In the genomic region with DNA sequence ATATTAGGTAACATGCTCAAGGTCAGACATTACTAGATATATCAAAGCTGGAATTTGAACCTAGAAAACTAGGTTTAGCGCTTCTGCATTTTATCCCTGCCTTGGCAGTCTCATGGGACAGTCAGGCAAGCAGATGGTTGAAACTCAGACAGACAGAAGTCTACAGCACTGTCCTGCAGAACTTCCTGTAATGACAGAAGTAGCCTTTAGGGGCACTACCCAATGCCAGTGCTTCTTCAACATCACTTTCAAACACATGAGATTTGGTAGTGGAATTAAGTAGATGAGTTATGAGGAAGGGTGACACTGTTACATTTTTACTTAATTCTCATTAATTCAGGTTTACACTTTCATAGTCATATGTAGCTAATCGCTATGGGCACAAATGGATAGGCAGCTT, we compare ENCODE assay signal across 19 mouse cellular contexts.
DNase-seq lines count a peak whose midpoint lies in the region; TF ChIP-seq lines count a peak whose summit lies in the region.
"Had no signal": no experiment of that assay in that cellular context is flagged by ENCODE, and none has a peak within 500 bp of the region (broad histone marks: within the 10 kb centered on the region; RNA-seq: fewer than 3 reads in every experiment).

No protein-coding gene starts in this region.

- no peak overlapping the region for H3K4me3 ChIP-seq in gastrocnemius, adult 2 months
- no peak overlapping the region for H3K4me3 ChIP-seq in left cerebral cortex, adult 2 months
- no peak overlapping the region for H3K4me3 ChIP-seq in CH12.LX (replicated peaks in 1 of 3; ENCODE audit: low read depth in 2 of 3, low read length in 2 of 3, poor library complexity in 1 of 3)
- H3K4me3 ChIP-seq in cortical plate, adult 2 months (ENCODE audit: insufficient read depth, low read length) = no peak overlapping the region
- H3K4me3 ChIP-seq: embryonic facial prominence, embryonic 12.5 days; limb, embryonic 15.5 days; midbrain, embryonic 15.5 days; neural tube, embryonic 12.5 days had no signal

- TF ChIP-seq CTCF in gastrocnemius, adult 2 months (IDR thresholded peaks at IDR 0.05) = peak; percentile 23; the same call in 1 of the 2 replicates
- TF ChIP-seq CTCF in left cerebral cortex, adult 2 months (IDR thresholded peaks at IDR 0.05) = peak; percentile 47
- peak; percentile 33 to 54; a peak in 3 of 4 replicates for TF ChIP-seq CTCF in CH12.LX (conservative IDR thresholded peaks at IDR 0.05 in 1 of 2, IDR thresholded peaks at IDR 0.05 in 1 of 2; ENCODE audit: low read depth in 2 of 2, low read length in 2 of 2)
- TF ChIP-seq CTCF in cortical plate, adult 2 months (IDR thresholded peaks at IDR 0.05; ENCODE audit: extremely low read depth, insufficient read depth, low read length) = peak; percentile 17; the same call in 1 of the 2 replicates

- no peak for DNase-seq in gastrocnemius, adult 2 months
- no peak for DNase-seq in gastrocnemius, adult 8-10 months (ENCODE audit: low spot score in 2 of 2)
- no peak for DNase-seq in left cerebral cortex, adult 2 months (ENCODE audit: extremely low spot score in 1 of 2, low spot score in 2 of 2)
- no peak for DNase-seq in left cerebral cortex, adult 18-20 months (ENCODE audit: low spot score in 2 of 2)
- peak; percentile 63 for DNase-seq in CH12.LX (ENCODE audit: extremely low read depth)
- DNase-seq in right cerebral cortex, postnatal 36 days (ENCODE audit: low spot score in 2 of 2) = no peak
- no peak for DNase-seq in left cerebral cortex, postnatal 36 days (ENCODE audit: low spot score in 2 of 2)
- DNase-seq: adrenal gland, postnatal 25 days; B cell, adult 2 months; heart, postnatal 10 days; kidney, adult 18-20 months; thymus, adult 18-20 months had no signal

- H3K9me3 ChIP-seq in CH12.LX (replicated peaks; ENCODE audit: low read length) = no peaks in the 10 kb centered on the region
- H3K9me3 ChIP-seq: embryonic facial prominence, embryonic 12.5 days; limb, embryonic 15.5 days; midbrain, embryonic 15.5 days; neural tube, embryonic 12.5 days had no signal

- H3K27ac ChIP-seq in gastrocnemius, adult 2 months = no peak overlapping the region
- no peak overlapping the region for H3K27ac ChIP-seq in left cerebral cortex, adult 2 months
- no peak overlapping the region for H3K27ac ChIP-seq in CH12.LX (ENCODE audit: insufficient read depth, low read depth)
- H3K27ac ChIP-seq in cortical plate, adult 2 months (ENCODE audit: insufficient read depth, low read length) = no peak overlapping the region
- H3K27ac ChIP-seq: embryonic facial prominence, embryonic 12.5 days; hindbrain, embryonic 14.5 days; limb, embryonic 15.5 days; macrophage; midbrain, embryonic 15.5 days; neural tube, embryonic 12.5 days had no signal

- no peak overlapping the region for H3K9ac ChIP-seq in CH12.LX (ENCODE audit: insufficient read depth, low read depth)
- H3K9ac ChIP-seq: embryonic facial prominence, embryonic 12.5 days; hindbrain, embryonic 14.5 days; limb, embryonic 15.5 days; midbrain, embryonic 15.5 days; neural tube, embryonic 12.5 days had no signal

- TF ChIP-seq RAD21 in CH12.LX (IDR thresholded peaks at IDR 0.05; ENCODE audit: low read depth, low read length) = peak; percentile 44

- peaks cover 7 to 30% of the 10 kb centered on the region in 2 experiments; a peak in 3 of 4 replicates for H3K4me1 ChIP-seq in CH12.LX (ENCODE audit: control insufficient read depth in 1 of 2, insufficient read depth in 2 of 2)
- H3K4me1 ChIP-seq in cortical plate, adult 2 months (ENCODE audit: control insufficient read depth, insufficient read depth, low read length) = no peaks in the 10 kb centered on the region
- H3K4me1 ChIP-seq: midbrain, embryonic 15.5 days; neural tube, embryonic 12.5 days had no signal

- H3K79me2 ChIP-seq in CH12.LX (replicated peaks; ENCODE audit: control insufficient read depth, extremely low read depth, insufficient read depth, poor library complexity, severe bottlenecking) = no peaks in the 10 kb centered on the region

- intact Hi-C loops in gastrocnemius, adult 2 months (cut with DNase I) = no loop called here
- intact Hi-C loops in left cerebral cortex, adult 2 months (cut with DNase I) = no loop called here
- intact Hi-C loops in left cerebral cortex, postnatal 36 days (cut with DNase I) = loop anchor here (10.0 kb wide), 1 partner anchor 331 kb away; a partner anchor contains a TSS

- in situ Hi-C loops in CH12.LX (cut with MboI; ENCODE audit: low pct_ligation_motif_present, low pct_unique_long_range_greater_than_20kb, low sequenced_read_pairs) = loop anchor here (25.0 kb wide), 1 partner anchor 328 kb away; a partner anchor contains a TSS

- dilution Hi-C loops in CH12.LX (cut with MboI; ENCODE audit: extremely low pct_ligation_motif_present, extremely low pct_unique_long_range_greater_than_20kb, low sequenced_read_pairs) = no loop called here

- H3K27me3 ChIP-seq in CH12.LX (replicated peaks) = no peaks in the 10 kb centered on the region
- H3K27me3 ChIP-seq: embryonic facial prominence, embryonic 12.5 days; limb, embryonic 15.5 days; midbrain, embryonic 15.5 days; neural tube, embryonic 12.5 days had no signal

- no peak overlapping the region for H3K4me2 ChIP-seq in CH12.LX (ENCODE audit: insufficient read depth, low read depth, poor library complexity, severe bottlenecking)
- H3K4me2 ChIP-seq: embryonic facial prominence, embryonic 12.5 days; hindbrain, embryonic 14.5 days; limb, embryonic 15.5 days; midbrain, embryonic 15.5 days; neural tube, embryonic 12.5 days had no signal

- H3K36me3 ChIP-seq in CH12.LX (replicated peaks in 1 of 2; ENCODE audit: control insufficient read depth in 1 of 2, insufficient read depth in 1 of 2, low read length in 1 of 2) = no peaks in the 10 kb centered on the region
- H3K36me3 ChIP-seq: embryonic facial prominence, embryonic 12.5 days; limb, embryonic 15.5 days; midbrain, embryonic 15.5 days; neural tube, embryonic 12.5 days had no signal

- TF ChIP-seq POLR2A in CH12.LX (IDR thresholded peaks at IDR 0.05; ENCODE audit: low read depth, low read length) = no peak
- no peak for TF ChIP-seq POLR2A in cortical plate, adult 2 months (IDR thresholded peaks at IDR 0.05; ENCODE audit: extremely low read depth, insufficient read depth, low read length)

- no peak for TF ChIP-seq EP300 in CH12.LX (IDR thresholded peaks at IDR 0.05; ENCODE audit: low read length)

TF ChIP-seq in CH12.LX, 34 proteins besides CTCF, POLR2A, EP300 and RAD21:
- TF ChIP-seq SMC3 (IDR thresholded peaks at IDR 0.05; ENCODE audit: low read depth, low read length) (peak; percentile 20; the same call in 1 of the 2 replicates), JUN (IDR thresholded peaks at IDR 0.05; ENCODE audit: insufficient read depth, low read depth, low read length) (no peak), GABPA (IDR thresholded peaks at IDR 0.05; ENCODE audit: insufficient replicate concordance, low read depth, low read length) (no peak), KAT2A (IDR thresholded peaks at IDR 0.05; ENCODE audit: insufficient replicate concordance, low read length) (no peak), ELF1 (IDR thresholded peaks at IDR 0.05; ENCODE audit: low read depth, low read length) (peak; percentile 44; the same call in 1 of the 2 replicates), NRF1 (IDR thresholded peaks at IDR 0.05; ENCODE audit: low read depth, low read length) (no peak)
